Mouse (Mus musculus): ENCODE data around the gene Gadd45b. TPM values are rescaled to one million over a fixed set of nuclear protein-coding genes. Genes with fewer than 3 reads are reported as not detected.

Gene Gadd45b
- polyA plus RNA-seq, 1 experiment from 2014 or later = 6.2 TPM

GRCm38 (mm10) chr10:80932206-80932605 lies 2.3 kb downstream of the Gadd45b start:
- ATAC-seq = no peak
- DNase-seq (ENCODE audit: low spot score) = peak; percentile 66
- Histone ChIP-seq H3K27ac (ENCODE audit: low read depth, low read length) (no peak overlapping the region), H3K9ac (ENCODE audit: low read length) (peak overlapping the region; percentile 49), H3K36me3 (ENCODE audit: control insufficient read depth, insufficient read depth, low read length) (no peaks in the 10 kb centered on the region), H3K27me3 (replicated peaks; ENCODE audit: control insufficient read depth, insufficient read depth, low read length) (peaks cover 49% of the 10 kb centered on the region), H3K9me3 (replicated peaks; ENCODE audit: control insufficient read depth, low read length) (no peaks in the 10 kb centered on the region), H3K4me1 (ENCODE audit: control insufficient read depth, insufficient read depth, low read length) (peaks cover 54% of the 10 kb centered on the region), H3K4me3 (ENCODE audit: low read depth, low read length) (peak overlapping the region; percentile 10; the same call in 1 of the 2 replicates), H3K4me2 (ENCODE audit: low read length) (peak overlapping the region; percentile 84)
- under 1% methylated on average over 20 of the region's 20 CpGs for WGBS

- H3K27me3 ChIP-seq (replicated peaks; ENCODE audit: control insufficient read depth, insufficient read depth, low read length) = peaks cover 49% of the 10 kb centered on the region
- peak overlapping the region; percentile 10; the same call in 1 of the 2 replicates for H3K4me3 ChIP-seq (ENCODE audit: low read depth, low read length)
- H3K36me3 ChIP-seq (ENCODE audit: control insufficient read depth, insufficient read depth, low read length) = no peaks in the 10 kb centered on the region
- H3K27ac ChIP-seq (ENCODE audit: low read depth, low read length) = no peak overlapping the region
- no peaks in the 10 kb centered on the region for H3K9me3 ChIP-seq (replicated peaks; ENCODE audit: control insufficient read depth, low read length)
- H3K4me1 ChIP-seq (ENCODE audit: control insufficient read depth, insufficient read depth, low read length) = peaks cover 56% of the 10 kb centered on the region
- peak overlapping the region; percentile 84 for H3K4me2 ChIP-seq (ENCODE audit: low read length)
- WGBS = 3% methylated on average over 17 of the region's 17 CpGs
- ATAC-seq (no peak), DNase-seq (ENCODE audit: low spot score) (no peak)
- H3K9ac ChIP-seq (ENCODE audit: low read length) = peak overlapping the region; percentile 49
Measured at GRCm38 (mm10) chr10:80932700-80933420, 3.0 kb downstream of the Gadd45b start.

GRCm38 (mm10) chr10:80933421-80933979 lies 3.6 kb downstream of the Gadd45b start:
- Histone ChIP-seq H3K4me3 (ENCODE audit: low read depth, low read length) (peak overlapping the region; percentile 13; the same call in 1 of the 2 replicates), H3K36me3 (ENCODE audit: control insufficient read depth, insufficient read depth, low read length) (no peaks in the 10 kb centered on the region), H3K4me2 (ENCODE audit: low read length) (peak overlapping the region; percentile 43), H3K9ac (ENCODE audit: low read length) (no peak overlapping the region), H3K27me3 (replicated peaks; ENCODE audit: control insufficient read depth, insufficient read depth, low read length) (peaks cover 49% of the 10 kb centered on the region), H3K9me3 (replicated peaks; ENCODE audit: control insufficient read depth, low read length) (no peaks in the 10 kb centered on the region), H3K27ac (ENCODE audit: low read depth, low read length) (no peak overlapping the region), H3K4me1 (ENCODE audit: control insufficient read depth, insufficient read depth, low read length) (peaks cover 58% of the 10 kb centered on the region)
- DNase-seq (ENCODE audit: low spot score) = peak; percentile 34
- WGBS = 4% methylated on average over 21 of the region's 21 CpGs
- no peak for ATAC-seq

- Histone ChIP-seq H3K27ac (ENCODE audit: low read depth, low read length) (no peak overlapping the region), H3K9me3 (replicated peaks; ENCODE audit: control insufficient read depth, low read length) (no peaks in the 10 kb centered on the region), H3K4me2 (ENCODE audit: low read length) (no peak overlapping the region), H3K36me3 (ENCODE audit: control insufficient read depth, insufficient read depth, low read length) (no peaks in the 10 kb centered on the region), H3K27me3 (replicated peaks; ENCODE audit: control insufficient read depth, insufficient read depth, low read length) (peaks cover 49% of the 10 kb centered on the region), H3K4me1 (ENCODE audit: control insufficient read depth, insufficient read depth, low read length) (peaks cover 60% of the 10 kb centered on the region), H3K4me3 (ENCODE audit: low read depth, low read length) (no peak overlapping the region), H3K9ac (ENCODE audit: low read length) (no peak overlapping the region)
- 36% methylated on average over 14 of the region's 14 CpGs for WGBS
- ATAC-seq = no peak
- DNase-seq (ENCODE audit: low spot score) = no peak
Measured at GRCm38 (mm10) chr10:80934136-80934985, 4.5 kb downstream of the Gadd45b start.

- Histone ChIP-seq H3K4me1 (ENCODE audit: control insufficient read depth, insufficient read depth, low read length) (peaks cover 54% of the 10 kb centered on the region), H3K4me2 (ENCODE audit: low read length) (no peak overlapping the region; the same call in 1 of the 2 replicates), H3K27ac (ENCODE audit: low read depth, low read length) (no peak overlapping the region), H3K4me3 (ENCODE audit: low read depth, low read length) (no peak overlapping the region), H3K9me3 (replicated peaks; ENCODE audit: control insufficient read depth, low read length) (no peaks in the 10 kb centered on the region), H3K27me3 (replicated peaks; ENCODE audit: control insufficient read depth, insufficient read depth, low read length) (peaks cover 49% of the 10 kb centered on the region), H3K9ac (ENCODE audit: low read length) (no peak overlapping the region), H3K36me3 (ENCODE audit: control insufficient read depth, insufficient read depth, low read length) (no peaks in the 10 kb centered on the region)
- DNase-seq (ENCODE audit: low spot score) (no peak), ATAC-seq (no peak)
- 22% methylated on average over 3 of the region's 3 CpGs for WGBS
Measured at GRCm38 (mm10) chr10:80935241-80935640, 5.4 kb downstream of the Gadd45b start.

- WGBS = 2% methylated on average over 15 of the region's 17 CpGs
- Histone ChIP-seq H3K4me2 (ENCODE audit: low read length) (peak overlapping the region; percentile 53), H3K27me3 (replicated peaks; ENCODE audit: control insufficient read depth, insufficient read depth, low read length) (peaks cover 45% of the 10 kb centered on the region), H3K27ac (ENCODE audit: low read depth, low read length) (no peak overlapping the region), H3K9ac (ENCODE audit: low read length) (peak overlapping the region; percentile 47; the same call in 1 of the 2 replicates), H3K4me1 (ENCODE audit: control insufficient read depth, insufficient read depth, low read length) (peaks cover 52% of the 10 kb centered on the region), H3K4me3 (ENCODE audit: low read depth, low read length) (0 out of 2 replicates have a peak overlapping the region, but pooled peaks have one; percentile 26), H3K9me3 (replicated peaks; ENCODE audit: control insufficient read depth, low read length) (no peaks in the 10 kb centered on the region), H3K36me3 (ENCODE audit: control insufficient read depth, insufficient read depth, low read length) (no peaks in the 10 kb centered on the region)
- no peak for ATAC-seq
- peak; percentile 32 for DNase-seq (ENCODE audit: low spot score)
Measured at GRCm38 (mm10) chr10:80935698-80936097, 5.8 kb downstream of the Gadd45b start.

GRCm38 (mm10) chr10:80936135-80936809 lies 6.4 kb downstream of the Gadd45b start:
- DNase-seq (ENCODE audit: low spot score) = peak; percentile 83
- H3K9ac ChIP-seq (ENCODE audit: low read length) = peak overlapping the region; percentile 51
- no peaks in the 10 kb centered on the region for H3K9me3 ChIP-seq (replicated peaks; ENCODE audit: control insufficient read depth, low read length)
- under 1% methylated on average over 37 of the region's 37 CpGs for WGBS
- H3K4me3 ChIP-seq (ENCODE audit: low read depth, low read length) = peak overlapping the region; percentile 26
- peaks cover 49% of the 10 kb centered on the region for H3K4me1 ChIP-seq (ENCODE audit: control insufficient read depth, insufficient read depth, low read length)
- H3K4me2 ChIP-seq (ENCODE audit: low read length) = peak overlapping the region; percentile 53
- H3K27ac ChIP-seq (ENCODE audit: low read depth, low read length) = peak overlapping the region; percentile 41; the same call in 1 of the 2 replicates
- H3K27me3 ChIP-seq (replicated peaks; ENCODE audit: control insufficient read depth, insufficient read depth, low read length) = peaks cover 39% of the 10 kb centered on the region
- ATAC-seq = peak; percentile 54
- H3K36me3 ChIP-seq (ENCODE audit: control insufficient read depth, insufficient read depth, low read length) = no peaks in the 10 kb centered on the region

GRCm38 (mm10) chr10:80936810-80937164 lies 6.9 kb downstream of the Gadd45b start:
- H3K9ac ChIP-seq (ENCODE audit: low read length) = no peak overlapping the region
- WGBS = 11% methylated on average over 6 of the region's 6 CpGs
- peaks cover 44% of the 10 kb centered on the region for H3K4me1 ChIP-seq (ENCODE audit: control insufficient read depth, insufficient read depth, low read length)
- no peak overlapping the region; the same call in 1 of the 2 replicates for H3K27ac ChIP-seq (ENCODE audit: low read depth, low read length)
- no peaks in the 10 kb centered on the region for H3K9me3 ChIP-seq (replicated peaks; ENCODE audit: control insufficient read depth, low read length)
- peak overlapping the region; percentile 53 for H3K4me2 ChIP-seq (ENCODE audit: low read length)
- peaks cover 34% of the 10 kb centered on the region for H3K27me3 ChIP-seq (replicated peaks; ENCODE audit: control insufficient read depth, insufficient read depth, low read length)
- ATAC-seq (no peak), DNase-seq (ENCODE audit: low spot score) (no peak)
- H3K36me3 ChIP-seq (ENCODE audit: control insufficient read depth, insufficient read depth, low read length) = no peaks in the 10 kb centered on the region
- no peak overlapping the region for H3K4me3 ChIP-seq (ENCODE audit: low read depth, low read length)

Measured in forebrain, embryonic 14.5 days (tissue).